ENCODE assay signal across 8 mouse cellular contexts in genomic region chr7:140154218-140154927, GRCm38 (mm10). TPM values are rescaled to one million over a fixed set of nuclear protein-coding genes. Genes with fewer than 3 reads are reported as not detected.
DNase-seq lines count a peak whose midpoint lies in the region; ATAC-seq lines count a peak whose summit lies in the region.

Gene Sprn, minus strand, starts transcription at chr7:140154877.

- H3K4me1 ChIP-seq in neural tube, embryonic 12.5 days, result peaks cover 8% of the 10 kb centered on the region

- H3K36me3 ChIP-seq in neural tube, embryonic 12.5 days, result peaks cover 8% of the 10 kb centered on the region; the same call in 1 of the 2 replicates

- WGBS in neural tube, embryonic 12.5 days, result 2% methylated on average over 28 of the region's 28 CpGs

- peak within 1 kb of the TSS; percentile 58 for H3K9ac ChIP-seq in neural tube, embryonic 12.5 days

- H3K4me2 ChIP-seq in neural tube, embryonic 12.5 days (replicated peaks), result peak within 1 kb of the TSS; percentile 62

- H3K9me3 ChIP-seq in neural tube, embryonic 12.5 days, result no peaks in the 10 kb centered on the region

- peaks cover 27% of the 10 kb centered on the region for H3K27me3 ChIP-seq in neural tube, embryonic 12.5 days (replicated peaks)

- peak; percentile 49 for ATAC-seq in neural tube, embryonic 12.5 days (ENCODE audit: low FRiP score, low read depth)

- DNase-seq in brain, adult 2 months (ENCODE audit: low read depth, low spot score), result peak; percentile 94
- peak; percentile 78 for DNase-seq in cerebellum, adult 9-10 months
- DNase-seq in frontal cortex, adult 2 months (ENCODE audit: extremely low spot score in 1 of 2, low spot score in 1 of 2), result peak; percentile 62 to 86
- DNase-seq in layer of hippocampus, postnatal 36 days, result peak; percentile 70 to 78
- DNase-seq in thymus, postnatal 36 days, result no peak
- no peak for DNase-seq in kidney, adult 11 months
- DNase-seq in adrenal gland, postnatal 4 days (ENCODE audit: low spot score in 2 of 2), result no peak

- peak within 1 kb of the TSS; percentile 36 for H3K4me3 ChIP-seq in neural tube, embryonic 12.5 days

- H3K27ac ChIP-seq in neural tube, embryonic 12.5 days, result no peak within 1 kb of the TSS

RNA-seq across cellular contexts. Expression of gene Sprn, which starts in this region (rescaled TPM):
- 103 and 125 TPM in 2 replicates for polyA plus RNA-seq in frontal cortex, adult 2 months (2012; rRNA removed)
- total RNA-seq in layer of hippocampus, postnatal 36 days (2021), result 100 to 1,000 TPM; 165 to 170 TPM
- polyA plus RNA-seq in neural tube, embryonic 12.5 days (2016; fragmentation: Nextera tagmentation; extraction: Ambion mirVana), result 3.7 and 4.3 TPM in 2 replicates
- total RNA-seq in adrenal gland, postnatal 4 days (2021), result 1 to 10 TPM; 1.7 to 2.6 TPM

Comparison
In these comparisons a context has a peak if more than half of its experiments do, and no peak if none do; other contexts are left out.
1. RNA of gene Sprn (total RNA-seq): 165 to 170 TPM in layer of hippocampus, postnatal 36 days; 1.7 to 2.6 TPM in adrenal gland, postnatal 4 days; every median in the first group is over 10 times any median in the second.
2. RNA of gene Sprn (polyA plus RNA-seq): 103 to 125 TPM in frontal cortex, adult 2 months; 3.7 to 4.3 TPM in neural tube, embryonic 12.5 days; every median in the first group is over 10 times any median in the second.
3. DNase-seq: peak in brain, adult 2 months (single experiment), cerebellum, adult 9-10 months (single experiment), frontal cortex, adult 2 months (2 of 2) and layer of hippocampus, postnatal 36 days (2 of 2); none in thymus, postnatal 36 days (0 of 2), kidney, adult 11 months (single experiment) and adrenal gland, postnatal 4 days (0 of 2).